26 mouse cellular contexts compared by ENCODE assay signal in genomic region chrX:163518963-163519541, GRCm38 (mm10). TPM values are rescaled to one million over a fixed set of nuclear protein-coding genes. Genes with fewer than 3 reads are reported as not detected.
DNase-seq lines count a peak whose midpoint lies in the region; ATAC-seq and TF ChIP-seq lines count a peak whose summit lies in the region.
"Had no signal": no experiment of that assay in that cellular context is flagged by ENCODE, and none has a peak within 500 bp of the region (broad histone marks: within the 10 kb centered on the region; RNA-seq: fewer than 3 reads in every experiment).

No protein-coding gene starts in this region.

- no peaks in the 10 kb centered on the region for H3K27me3 ChIP-seq in kidney, adult 2 months (replicated peaks; ENCODE audit: control insufficient read depth, insufficient read depth, low read length)
- H3K27me3 ChIP-seq in kidney, embryonic 16.5 days (ENCODE audit: insufficient read depth, low read length), result peaks cover 19% of the 10 kb centered on the region; the same call in 1 of the 2 replicates
- H3K27me3 ChIP-seq in intestine, embryonic 15.5 days (replicated peaks), result no peaks in the 10 kb centered on the region; the same call in 1 of the 2 replicates
- no peaks in the 10 kb centered on the region; the same call in none of the 2 replicates for H3K27me3 ChIP-seq in intestine, embryonic 16.5 days (replicated peaks; ENCODE audit: control insufficient read depth, insufficient read depth, low read length)
- H3K27me3 ChIP-seq in midbrain, embryonic 10.5 days (ENCODE audit: low read depth, poor library complexity, severe bottlenecking), result peaks cover 93% of the 10 kb centered on the region

- no peaks in the 10 kb centered on the region for H3K4me1 ChIP-seq in kidney, adult 2 months (ENCODE audit: control insufficient read depth, insufficient read depth, low read length)
- no peaks in the 10 kb centered on the region for H3K4me1 ChIP-seq in kidney, embryonic 16.5 days (ENCODE audit: insufficient read depth, low read length)
- H3K4me1 ChIP-seq in intestine, embryonic 15.5 days (replicated peaks), result no peaks in the 10 kb centered on the region
- H3K4me1 ChIP-seq in intestine, embryonic 16.5 days (ENCODE audit: control insufficient read depth, insufficient read depth, low read length), result no peaks in the 10 kb centered on the region
- no peaks in the 10 kb centered on the region for H3K4me1 ChIP-seq in midbrain, embryonic 10.5 days
- H3K4me1 ChIP-seq: embryonic facial prominence, embryonic 13.5 days; embryonic facial prominence, embryonic 15.5 days; forebrain, embryonic 10.5 days; forebrain, embryonic 12.5 days had no signal

- no peak for TF ChIP-seq CTCF in kidney, adult 2 months (conservative IDR thresholded peaks at IDR 0.05; ENCODE audit: insufficient read depth, insufficient read length, low read depth, low read length)

- no peak overlapping the region for H3K4me3 ChIP-seq in kidney, adult 2 months (ENCODE audit: insufficient read depth, low read depth, low read length)
- no peak overlapping the region for H3K4me3 ChIP-seq in kidney, embryonic 16.5 days (ENCODE audit: low read length)
- no peak overlapping the region for H3K4me3 ChIP-seq in intestine, embryonic 15.5 days (replicated peaks)
- H3K4me3 ChIP-seq in intestine, embryonic 16.5 days (ENCODE audit: low read length), result no peak overlapping the region
- H3K4me3 ChIP-seq in midbrain, embryonic 10.5 days, result no peak overlapping the region
- H3K4me3 ChIP-seq: embryonic facial prominence, embryonic 13.5 days; embryonic facial prominence, embryonic 15.5 days; erythroblast, embryonic 14.5 days; forebrain, embryonic 10.5 days; forebrain, embryonic 12.5 days had no signal

- no peak overlapping the region for H3K27ac ChIP-seq in kidney, adult 2 months (ENCODE audit: insufficient read depth, low read depth, low read length)
- H3K27ac ChIP-seq in kidney, embryonic 16.5 days (ENCODE audit: low read length), result no peak overlapping the region
- no peak overlapping the region for H3K27ac ChIP-seq in intestine, embryonic 15.5 days
- H3K27ac ChIP-seq in intestine, embryonic 16.5 days (ENCODE audit: low read length), result no peak overlapping the region
- H3K27ac ChIP-seq in midbrain, embryonic 10.5 days (replicated peaks), result no peak overlapping the region
- H3K27ac ChIP-seq: embryonic facial prominence, embryonic 13.5 days; embryonic facial prominence, embryonic 15.5 days; forebrain, embryonic 10.5 days; forebrain, embryonic 12.5 days had no signal

- no peaks in the 10 kb centered on the region for H3K36me3 ChIP-seq in kidney, adult 2 months (ENCODE audit: control insufficient read depth, insufficient read depth, low read length)
- no peaks in the 10 kb centered on the region for H3K36me3 ChIP-seq in kidney, embryonic 16.5 days (ENCODE audit: insufficient read depth, low read length)
- H3K36me3 ChIP-seq in intestine, embryonic 15.5 days, result no peaks in the 10 kb centered on the region
- no peaks in the 10 kb centered on the region for H3K36me3 ChIP-seq in intestine, embryonic 16.5 days (ENCODE audit: control insufficient read depth, insufficient read depth, low read length)
- no peaks in the 10 kb centered on the region for H3K36me3 ChIP-seq in midbrain, embryonic 10.5 days
- H3K36me3 ChIP-seq: embryonic facial prominence, embryonic 13.5 days; embryonic facial prominence, embryonic 15.5 days; forebrain, embryonic 10.5 days; forebrain, embryonic 12.5 days had no signal

- no peak for ATAC-seq in kidney, embryonic 16.5 days (ENCODE audit: low FRiP score, low TSS enrichment)
- ATAC-seq in intestine, embryonic 15.5 days, result peak; percentile 77
- peak; percentile 71 for ATAC-seq in intestine, embryonic 16.5 days
- ATAC-seq: forebrain, embryonic 14.5 days; forebrain, embryonic 16.5 days had no signal

- DNase-seq in kidney, adult 2 months, result peak; percentile 19
- DNase-seq in gastrocnemius, adult 18-20 months (ENCODE audit: low spot score), result no peak
- no peak for DNase-seq in midbrain, embryonic 10.5 days (ENCODE audit: low spot score)
- DNase-seq: adrenal gland, adult 2 months; adrenal gland, postnatal 10 days; adrenal gland, postnatal 25 days; cerebellum, adult 11 months; cerebellum, adult 18-20 months; cerebellum, adult 8-10 months; cerebellum, adult 9-11 months; cerebellum, postnatal 14 days; cerebellum, postnatal 36 days had no signal

- H3K4me2 ChIP-seq in kidney, embryonic 16.5 days (replicated peaks; ENCODE audit: low read depth, low read length), result no peak overlapping the region
- H3K4me2 ChIP-seq in intestine, embryonic 15.5 days (replicated peaks), result no peak overlapping the region
- H3K4me2 ChIP-seq in intestine, embryonic 16.5 days (ENCODE audit: low read depth, low read length), result no peak overlapping the region
- H3K4me2 ChIP-seq: embryonic facial prominence, embryonic 13.5 days; embryonic facial prominence, embryonic 15.5 days; forebrain, embryonic 12.5 days had no signal

- 39% methylated on average over 4 of the region's 4 CpGs for WGBS in kidney, adult 2 months
- 47% methylated on average over 4 of the region's 4 CpGs for WGBS in kidney, embryonic 16.5 days
- 56% methylated on average over 4 of the region's 4 CpGs for WGBS in intestine, embryonic 15.5 days
- WGBS in intestine, embryonic 16.5 days, result 54% methylated on average over 4 of the region's 4 CpGs
- 72% methylated on average over 4 of the region's 4 CpGs for WGBS in midbrain, embryonic 10.5 days

- H3K9ac ChIP-seq in kidney, embryonic 16.5 days (replicated peaks; ENCODE audit: low read length), result no peak overlapping the region
- H3K9ac ChIP-seq in intestine, embryonic 15.5 days, result no peak overlapping the region
- H3K9ac ChIP-seq in intestine, embryonic 16.5 days (ENCODE audit: low read depth, low read length), result no peak overlapping the region
- H3K9ac ChIP-seq: embryonic facial prominence, embryonic 13.5 days; embryonic facial prominence, embryonic 15.5 days; forebrain, embryonic 12.5 days had no signal

- no peak for TF ChIP-seq POLR2A in kidney, adult 2 months (IDR thresholded peaks at IDR 0.05; ENCODE audit: low read depth, low read length)

- no peaks in the 10 kb centered on the region for H3K9me3 ChIP-seq in kidney, embryonic 16.5 days (ENCODE audit: low read length)
- H3K9me3 ChIP-seq in intestine, embryonic 15.5 days, result no peaks in the 10 kb centered on the region
- H3K9me3 ChIP-seq in intestine, embryonic 16.5 days (ENCODE audit: control insufficient read depth, low read length), result no peaks in the 10 kb centered on the region
- H3K9me3 ChIP-seq in midbrain, embryonic 10.5 days (replicated peaks), result no peaks in the 10 kb centered on the region
- H3K9me3 ChIP-seq: embryonic facial prominence, embryonic 13.5 days; embryonic facial prominence, embryonic 15.5 days; forebrain, embryonic 10.5 days; forebrain, embryonic 12.5 days had no signal

RNA-seq across cellular contexts. Expression of gene Grpr, which starts 30.4 kb away (rescaled TPM):
- polyA plus RNA-seq in kidney, adult 2 months (2012; rRNA removed), result 0.08 and 0.11 TPM in 2 replicates
- 0.26 and 0.35 TPM in 2 replicates for polyA plus RNA-seq in kidney, embryonic 16.5 days (2015; fragmentation: Nextera tagmentation; extraction: Ambion mirVana)
- polyA plus RNA-seq in intestine, embryonic 15.5 days (2015; fragmentation: Nextera tagmentation; extraction: Ambion mirVana), result 0.53 and 0.96 TPM in 2 replicates
- 0.56 and 0.73 TPM in 2 replicates for polyA plus RNA-seq in intestine, embryonic 16.5 days (2015; fragmentation: Nextera tagmentation; extraction: Ambion mirVana)
- total RNA-seq in gastrocnemius, adult 18-20 months (2021), result not detected
- polyA plus RNA-seq in midbrain, embryonic 10.5 days (2016; fragmentation: Nextera tagmentation; extraction: Ambion mirVana), result 0.09 and 0.15 TPM in 2 replicates
- total RNA-seq: common myeloid progenitor, adult 5-6 weeks; ES-E14; MEL had no signal
- polyA plus RNA-seq: C2C12; erythroblast, embryonic 14.5 days; forebrain, embryonic 12.5 days had no signal
